Mouse (Mus musculus) left cerebral cortex, adult 9 months (tissue): Measurements from ENCODE around the gene Adar.
A peak's percentile ranks its signal among the peaks of the same experiment; 100 is the strongest.

Source experiments
- DNase-seq, 2 experiments: peaks; one replicate each; pipeline ENCODE4 v3.0.0; 2022; ENCODE audit warnings: low spot score in 2 of 2

Adar gene

DNA sequence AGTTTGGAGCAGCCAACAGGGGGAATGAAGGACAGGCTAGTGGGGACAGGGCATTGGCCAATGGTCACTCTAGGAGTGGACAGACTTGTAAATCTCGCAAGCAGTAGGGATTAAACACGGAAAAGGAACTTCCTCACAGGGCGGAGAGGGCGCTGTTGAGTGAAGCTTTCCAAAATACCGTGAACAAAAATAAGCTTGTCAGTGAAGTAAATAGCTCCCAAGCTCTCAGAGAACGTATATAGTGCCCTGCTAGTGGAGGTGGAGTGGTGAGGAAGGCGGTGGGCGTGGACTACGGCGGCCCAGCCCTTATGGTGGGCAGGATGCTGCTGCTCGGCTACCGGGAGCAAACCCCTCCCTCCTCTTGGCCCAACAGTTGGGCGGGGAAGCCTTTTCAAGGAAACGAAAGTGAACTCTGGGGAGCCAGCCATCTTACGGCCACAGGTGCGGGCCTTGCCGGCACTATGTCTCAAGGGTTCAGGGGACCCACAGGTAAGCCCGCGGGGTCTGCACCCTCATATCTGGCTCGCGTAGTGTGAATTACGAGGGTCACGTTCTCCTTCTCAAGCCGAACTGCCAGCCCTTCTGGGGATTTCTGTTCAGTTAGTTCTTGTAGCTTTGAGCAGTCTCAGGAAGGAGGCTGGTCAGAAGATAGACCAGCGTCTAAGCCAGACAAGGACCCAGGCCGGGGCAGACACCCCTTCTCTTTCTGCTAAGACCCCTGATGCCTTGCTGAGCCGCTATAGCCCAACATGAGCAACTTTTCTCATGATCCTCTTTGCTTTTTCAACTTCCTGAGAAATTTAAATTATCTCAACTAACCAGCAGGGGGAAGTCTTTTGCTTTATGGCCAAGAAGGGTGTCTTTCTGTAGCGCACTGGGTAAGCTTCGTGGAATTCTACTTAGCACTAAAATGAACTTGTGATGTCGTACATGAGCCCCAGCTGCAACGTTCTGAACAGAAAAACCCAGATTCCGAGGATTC, 15.8 kb downstream of the Adar start:
- DNase-seq, result peak in 1 of 2 experiments; percentile 62

DNA sequence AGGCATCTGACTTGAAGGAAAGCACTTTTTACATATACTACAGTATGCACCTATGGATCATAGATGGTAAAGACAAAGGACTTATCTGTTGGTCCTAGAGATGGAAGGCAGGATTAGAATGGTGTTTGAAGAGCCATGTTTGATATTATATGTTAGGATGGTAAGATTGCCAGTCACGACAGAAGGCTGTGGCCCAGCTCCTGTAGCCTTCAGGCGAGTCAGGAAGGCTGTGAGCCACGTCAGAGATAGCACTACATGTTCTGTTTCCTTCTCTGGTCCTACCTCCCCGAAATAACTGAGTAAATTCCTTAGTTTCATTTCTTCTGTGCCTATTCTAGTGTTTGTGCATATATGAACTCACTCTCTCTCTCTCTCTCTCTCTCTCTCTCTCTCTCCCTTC, 17.3 kb downstream of the Adar start:
- no peak for DNase-seq

- no peak for DNase-seq
These were observed 23.7 kb downstream of the Adar start for GRCm38 (mm10) chr3:89738509-89738908.

- peak in 1 of 2 experiments; percentile 21 for DNase-seq
These were observed 37.5 kb downstream of the Adar start for GRCm38 (mm10) chr3:89752307-89752706.

- DNase-seq, result no peak
These were observed 40.5 kb downstream of the Adar start for GRCm38 (mm10) chr3:89755283-89755682.

- DNase-seq, result no peak
These were observed 43.0 kb downstream of the Adar start for GRCm38 (mm10) chr3:89757851-89758250.

GRCm38 (mm10) chr3:89759786-89760185, 45.0 kb downstream of the Adar start:
- DNase-seq, result no peak

DNA sequence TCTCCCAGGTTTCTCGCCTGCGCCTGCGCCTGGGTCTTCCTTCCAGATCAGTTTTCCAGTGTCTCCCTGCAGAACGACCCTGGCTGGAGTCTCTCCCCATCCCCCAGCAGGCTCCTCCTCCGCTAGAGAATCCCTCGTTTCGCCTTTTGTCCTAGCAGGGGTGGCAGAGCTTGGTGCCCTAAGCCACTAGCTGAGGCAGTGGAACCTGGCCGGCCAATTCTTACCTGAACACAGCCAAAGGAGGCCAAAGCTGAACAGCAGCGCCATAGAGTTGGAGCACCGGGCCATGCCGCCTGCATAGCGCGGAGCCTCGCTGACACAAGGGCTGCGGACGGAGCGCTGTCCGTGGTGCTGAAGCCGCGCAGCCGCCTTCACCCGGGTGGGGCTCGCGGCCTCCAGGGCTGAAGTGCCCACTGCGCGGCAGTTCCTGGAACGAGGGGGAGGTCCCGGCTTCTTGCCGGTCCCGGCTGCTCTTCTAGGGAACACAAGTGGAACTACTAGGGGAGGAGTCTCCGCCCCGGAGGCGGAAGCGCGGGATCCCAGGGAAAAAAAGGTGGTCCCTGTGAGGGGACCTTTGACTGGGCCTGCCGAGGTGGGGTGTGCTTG, 49.4 kb downstream of the Adar start, which contains the start of gene Chrnb2:
Chrnb2 (minus strand) TSS at position 514 of the 606 bp plus-strand sequence.
- peak in 1 of 2 experiments; percentile 51 for DNase-seq

GRCm38 (mm10) chr3:89769584-89769983, 54.8 kb downstream of the Adar start:
- no peak for DNase-seq

DNA sequence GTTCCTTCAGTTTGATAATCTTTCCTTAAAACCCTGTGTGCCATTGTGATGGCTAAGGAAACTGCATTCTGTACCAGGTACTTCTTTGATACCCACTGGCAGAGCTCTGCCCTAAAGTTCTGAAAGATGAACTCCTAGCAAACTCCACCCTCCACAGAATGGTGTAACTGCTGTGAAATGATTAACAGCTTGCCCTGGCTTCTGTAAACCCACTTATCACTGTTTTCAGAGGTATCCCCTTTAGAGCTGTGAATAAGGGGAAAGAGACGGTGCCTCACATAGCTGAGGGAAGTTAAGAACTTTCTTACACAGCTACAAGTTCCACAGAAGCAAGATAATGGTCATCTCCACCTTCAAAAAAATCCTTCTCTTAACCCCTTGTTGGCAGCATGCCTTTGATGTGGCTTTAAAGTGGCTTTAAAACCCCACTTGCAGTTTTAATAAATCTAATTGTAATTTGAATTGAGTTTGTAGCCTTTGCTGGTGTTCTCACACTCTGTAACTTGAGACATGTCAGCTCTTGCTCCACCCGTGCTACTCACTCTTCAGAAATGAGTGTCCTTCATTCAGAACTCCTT, 55.7 kb downstream of the Adar start:
- DNase-seq, result no peak

- peak; percentile 53 to 89 for DNase-seq
These were observed 57.8 kb downstream of the Adar start for GRCm38 (mm10) chr3:89772588-89772967.

DNA sequence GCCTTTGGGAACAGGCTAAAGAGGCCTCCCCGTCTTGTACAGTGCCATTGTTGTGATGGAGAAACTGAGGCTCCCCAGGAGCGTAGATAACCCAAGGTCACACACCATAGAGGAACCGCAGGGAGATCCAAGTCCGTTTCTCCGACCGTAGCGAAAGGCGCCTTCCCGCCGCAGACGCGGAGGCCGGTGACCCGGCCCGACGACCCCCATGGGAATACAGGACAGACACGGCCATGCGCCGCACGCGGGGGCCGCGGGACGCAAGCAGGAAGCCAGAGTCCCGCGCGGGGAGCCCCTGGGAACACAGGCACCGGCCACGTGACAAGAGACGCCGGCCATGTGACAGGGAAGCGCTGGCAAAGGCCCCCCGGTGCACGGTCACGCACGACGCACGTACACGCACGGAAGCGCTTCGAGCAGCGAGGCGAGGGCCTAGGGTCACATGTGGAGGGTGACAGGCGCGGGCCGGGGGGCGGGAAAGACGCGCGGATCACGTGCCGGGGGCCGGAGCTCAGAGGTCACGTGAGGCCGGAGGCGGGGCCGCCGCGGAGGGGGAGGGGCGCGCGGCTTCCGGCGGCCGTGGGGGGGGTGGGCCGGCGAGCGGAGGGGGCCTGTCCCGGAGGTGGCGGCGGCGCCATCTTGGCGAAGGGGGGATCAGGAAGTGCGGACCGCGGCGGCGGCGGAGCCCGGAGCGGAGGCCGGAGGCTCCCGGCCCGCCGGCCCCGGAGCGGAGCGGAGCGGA, 58.3 kb downstream of the Adar start, which contains the start of gene Ube2q1:
Ube2q1 (plus strand) TSS at position 649 of the 742 bp plus-strand sequence.
- peak; percentile 97 to 98 for DNase-seq

DNA sequence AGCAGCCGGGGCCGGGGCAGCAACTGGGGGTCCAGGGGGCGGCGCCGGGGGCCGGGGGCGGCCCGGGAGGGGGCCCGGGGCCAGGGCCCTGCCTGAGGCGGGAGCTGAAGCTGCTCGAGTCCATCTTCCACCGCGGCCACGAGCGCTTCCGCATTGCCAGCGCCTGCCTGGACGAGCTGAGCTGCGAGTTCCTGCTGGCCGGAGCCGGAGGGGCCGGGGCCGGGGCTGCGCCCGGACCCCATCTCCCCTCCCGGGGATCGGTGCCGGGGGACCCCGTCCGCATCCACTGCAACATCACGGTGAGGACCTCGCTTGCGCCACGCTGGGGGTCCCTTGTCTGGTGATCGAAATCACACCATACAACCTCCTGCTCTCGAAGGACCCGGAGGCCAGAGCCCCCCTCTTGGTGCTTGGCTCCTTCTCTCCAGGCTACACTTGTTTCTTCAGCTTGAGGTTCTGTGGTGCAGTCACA, 59.0 kb downstream of the Adar start:
- DNase-seq, result no peak

DNA sequence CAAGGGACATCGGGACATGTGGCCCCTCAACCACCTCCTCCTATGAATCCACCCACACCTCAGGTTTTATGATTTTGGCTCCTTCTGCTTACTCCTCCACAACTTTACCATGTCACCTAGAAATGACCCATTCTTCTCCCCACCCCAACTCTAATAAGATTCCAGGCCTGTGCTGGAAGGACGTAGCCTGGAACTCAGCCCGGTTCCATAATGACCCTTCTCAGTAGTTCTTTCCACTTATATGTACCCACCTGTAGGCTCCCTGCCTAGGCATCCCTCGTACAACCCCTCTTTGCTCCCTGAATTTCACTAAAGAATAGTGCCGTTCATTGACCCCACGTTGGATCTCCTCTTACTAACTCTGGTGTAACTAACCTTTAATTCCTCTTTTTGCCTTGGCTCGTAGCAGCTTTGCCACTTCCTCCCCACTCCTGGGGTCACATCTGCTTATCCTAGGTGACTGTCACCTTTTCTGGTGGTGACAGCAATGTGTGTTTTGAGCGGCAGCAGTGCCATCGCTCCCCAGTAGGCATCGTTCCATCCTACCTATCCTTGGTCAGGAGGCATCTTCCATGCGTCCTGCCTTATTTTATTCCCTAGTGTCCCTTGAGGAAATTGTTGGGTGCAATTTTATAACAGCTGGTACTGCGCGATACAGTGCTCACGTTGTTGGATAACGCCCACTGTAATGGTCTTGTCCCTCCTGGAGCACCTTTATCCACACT, 59.6 kb downstream of the Adar start:
- no peak for DNase-seq

DNA sequence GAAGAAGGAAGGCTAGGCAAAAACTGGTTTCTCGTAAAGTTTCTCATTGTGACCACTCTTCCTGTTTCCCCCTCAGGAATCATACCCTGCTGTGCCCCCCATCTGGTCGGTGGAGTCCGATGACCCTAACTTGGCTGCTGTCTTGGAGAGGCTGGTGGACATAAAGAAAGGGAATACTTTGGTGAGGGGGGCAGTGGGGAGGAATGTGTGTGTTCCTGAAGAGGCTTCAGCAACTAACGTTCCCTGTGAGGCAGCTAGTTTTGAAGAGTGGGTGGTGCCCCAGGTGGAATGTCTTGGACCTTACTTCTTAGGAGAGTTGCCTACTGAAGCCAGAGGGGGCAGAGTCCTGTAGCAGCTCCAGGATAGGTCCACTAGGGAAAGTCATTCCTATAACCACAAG, 61.2 kb downstream of the Adar start:
- no peak for DNase-seq

DNA sequence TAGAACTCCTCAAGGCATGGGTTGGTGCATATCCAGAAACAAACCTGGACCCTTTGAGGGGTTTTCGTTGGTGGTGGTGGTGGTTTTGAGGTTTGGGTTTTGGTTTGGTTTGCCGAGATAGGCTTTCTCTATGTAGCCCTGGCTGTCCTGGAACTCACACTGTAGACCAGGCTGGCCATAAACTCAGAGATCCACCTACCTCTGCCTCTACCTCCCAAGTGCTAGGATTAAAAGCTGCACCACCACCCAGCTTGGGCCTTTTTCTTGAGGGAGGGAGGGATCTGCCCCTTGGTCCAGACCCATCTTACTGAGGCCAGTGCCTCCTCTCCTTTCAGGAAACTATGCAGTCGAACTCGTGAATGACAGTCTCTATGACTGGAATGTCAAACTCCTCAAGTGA, 65.3 kb downstream of the Adar start:
- no peak for DNase-seq

DNA sequence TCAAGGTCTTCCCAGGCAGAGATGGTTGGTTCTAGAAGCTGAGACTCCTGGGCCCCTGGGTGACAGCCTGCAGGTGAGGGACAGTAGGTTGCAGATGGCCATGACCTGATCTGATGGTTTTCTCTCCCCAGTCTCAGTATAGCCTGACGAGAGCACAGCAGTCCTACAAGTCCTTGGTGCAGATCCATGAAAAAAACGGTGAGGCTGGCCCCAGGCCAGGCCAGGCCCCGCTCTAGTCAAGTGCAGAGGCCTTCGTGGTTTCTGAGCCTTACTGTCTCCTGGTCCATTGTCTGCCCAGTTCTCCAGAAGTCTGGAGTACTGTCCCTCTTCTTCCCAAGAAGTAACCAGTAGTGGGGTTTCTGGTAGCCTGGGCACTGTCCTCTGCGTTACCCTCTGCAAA, 66.8 kb downstream of the Adar start:
- no peak for DNase-seq

DNA sequence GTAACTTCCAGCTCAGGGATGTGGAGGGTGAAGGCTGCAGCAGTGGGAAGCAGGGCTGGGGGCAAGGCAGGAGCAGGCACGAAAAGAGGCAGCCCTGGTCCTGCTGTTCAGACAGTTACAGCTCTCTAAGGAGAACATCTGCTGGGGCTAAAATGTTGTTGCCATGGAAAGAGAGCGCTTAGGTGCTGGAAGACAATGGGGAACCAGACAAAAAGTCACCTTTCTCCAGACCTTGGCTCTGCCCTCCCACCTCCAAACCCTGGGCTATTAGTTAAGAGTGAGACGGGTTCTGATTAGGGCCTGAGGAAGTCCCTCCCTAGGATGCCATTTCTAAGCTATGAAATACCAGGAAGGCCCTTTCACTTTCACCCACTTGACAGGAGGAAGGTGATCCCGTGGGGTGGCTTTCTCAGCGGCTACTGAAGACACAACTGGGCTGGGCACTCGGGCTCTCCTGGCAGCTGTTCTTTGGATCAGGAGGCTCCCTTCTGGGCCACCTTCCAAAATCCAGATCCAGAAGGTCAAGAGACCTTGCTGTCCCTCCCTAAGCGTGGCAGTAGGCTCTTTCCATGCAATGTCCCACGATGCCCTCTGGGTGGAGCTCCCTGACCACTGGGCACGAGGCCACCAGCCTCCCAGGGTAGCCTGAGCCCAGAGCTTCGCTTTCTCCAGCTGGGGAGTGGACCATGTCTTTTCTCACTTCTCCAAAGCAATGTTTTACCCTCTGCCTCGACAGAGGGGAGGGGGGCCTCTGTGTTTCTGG, 70.3 kb downstream of the Adar start:
- peak in 1 of 2 experiments; percentile 68 for DNase-seq

GRCm38 (mm10) chr3:89786275-89786674, 71.5 kb downstream of the Adar start:
- DNase-seq, result no peak

DNA sequence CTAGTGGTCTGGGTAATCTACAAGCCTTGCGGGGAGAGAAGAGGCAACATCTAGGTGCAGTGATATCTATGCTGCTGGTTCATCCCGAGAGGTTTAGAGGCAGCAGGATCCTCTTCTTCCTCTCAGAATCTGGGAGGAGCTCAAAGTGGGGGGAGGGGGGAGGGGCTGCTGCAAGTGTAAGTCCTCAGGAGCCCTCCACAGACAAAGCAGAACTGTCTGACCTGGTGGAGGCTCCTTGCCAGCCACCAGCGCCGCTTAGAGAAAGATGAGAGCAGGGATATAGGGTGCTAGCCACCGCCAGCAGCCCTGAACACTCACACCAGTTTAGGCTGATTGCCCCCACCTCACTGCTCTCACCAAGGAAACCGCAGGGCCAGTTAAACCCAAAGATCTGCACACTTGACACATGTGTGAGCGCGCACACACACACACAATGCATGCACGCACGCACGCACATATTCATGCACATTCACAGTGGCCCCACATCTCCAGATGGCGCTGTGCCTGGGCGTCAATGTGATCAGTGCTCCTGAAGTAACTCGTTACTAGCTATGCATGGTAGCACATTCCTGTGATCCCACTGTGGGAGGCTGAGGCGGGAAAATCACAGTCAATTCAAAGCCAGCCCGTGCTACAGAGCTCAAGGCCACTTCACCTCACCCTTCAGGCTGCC, 74.0 kb downstream of the Adar start:
- DNase-seq, result no peak
